Mouse (Mus musculus) G1E (cell line): ENCODE data around the gene Txlna. TPM values are rescaled to one million over a fixed set of nuclear protein-coding genes. Genes with fewer than 3 reads are reported as not detected.

Experiments
- ATAC-seq: 2 replicates; pipeline ENCODE4 v1.8.0; 2016; ENCODE audit warnings: mild to moderate bottlenecking; ENCODE audit not compliant: insufficient number of reproducible peaks, poor library complexity, low FRiP score, severe bottlenecking; ENCODE audit errors: extremely low read depth
- DNase-seq: peaks from one replicate; pipeline ENCODE4 v3.0.0; 2012; ENCODE audit warnings: low spot score
- H3K27me3 ChIP-seq: 2 replicates; pipeline ENCODE4 v1.6.1; 2012; ENCODE audit warnings: mild to moderate bottlenecking, low read length, inconsistent platforms; ENCODE audit not compliant: insufficient read depth
- H3K36me3 ChIP-seq: replicated peaks from 2 replicates; pipeline ENCODE3; 2012; ENCODE audit warnings: mild to moderate bottlenecking, inconsistent platforms
- H3K4me1 ChIP-seq: 2 replicates; pipeline ENCODE4 v1.6.1; 2012; ENCODE audit warnings: low read depth, low read length, inconsistent platforms, mixed read lengths; ENCODE audit not compliant: insufficient read depth
- H3K4me3 ChIP-seq: 2 replicates; pipeline ENCODE4 v1.5.1; 2012; ENCODE audit warnings: low read depth, mild to moderate bottlenecking, inconsistent platforms, low read length, moderate library complexity, mixed read lengths
- H3K9me3 ChIP-seq: replicated peaks from 2 replicates; pipeline ENCODE4 v1.6.1; 2012; ENCODE audit warnings: inconsistent platforms
- CTCF ChIP-seq: IDR thresholded peaks from 2 replicates; pipeline ENCODE4 v1.5.1; 2012; ENCODE audit warnings: low read depth, low read length, inconsistent platforms, mixed read lengths
- GATA1 ChIP-seq: IDR thresholded peaks from 2 replicates; pipeline ENCODE4 v1.6.1; 2012; ENCODE audit warnings: borderline replicate concordance, low read length, inconsistent platforms, mixed read lengths
- GATA2 ChIP-seq: IDR thresholded peaks from 2 replicates; pipeline ENCODE4 v1.6.1; 2012; ENCODE audit warnings: low read depth, low read length, inconsistent platforms, borderline replicate concordance
- POLR2AphosphoS5 ChIP-seq: IDR thresholded peaks from 2 replicates; pipeline ENCODE4 v1.6.1; 2012; ENCODE audit warnings: low read depth, low read length, inconsistent platforms; ENCODE audit not compliant: insufficient replicate concordance
- TAL1 ChIP-seq: conservative IDR thresholded peaks from 2 replicates; pipeline ENCODE4 v1.6.1; 2012; ENCODE audit warnings: low read depth, low read length, inconsistent platforms, mixed read lengths
- polyA plus RNA-seq: library from polyadenylated mRNA; stranded (reverse); fragments of >175 nt; gene quantifications from 2 replicates; pipeline ENCODE4 v1.2.3, GENCODE M21; 2012
- total RNA-seq, 2 experiments: library from RNA; stranded (forward) in 1 of 2; stranded (reverse) in 1 of 2; fragments of 200-1000 nt in 1 of 2; fragments of >200 nt in 1 of 2; fragmentation: Nextera tagmentation in 1 of 2; gene quantifications; 2 replicates each; pipeline ENCODE4 v1.2.3; 2014 to 2017

The Txlna gene
- total and polyA plus RNA-seq, 3 experiments = 39.7 to 79.6 (median 57.1) TPM

- H3K27me3 ChIP-seq = no peaks in the 10 kb centered on the region
- H3K4me3 ChIP-seq = peak within 1 kb of the TSS; percentile 96
- DNase-seq (peak; percentile 70), ATAC-seq (peak; percentile 65)
- no peaks in the 10 kb centered on the region for H3K9me3 ChIP-seq
- peaks cover 40% of the 10 kb centered on the region for H3K36me3 ChIP-seq
- peaks cover 23% of the 10 kb centered on the region for H3K4me1 ChIP-seq
- TF ChIP-seq GATA2 = no peak
- no peak for TF ChIP-seq TAL1
- no peak for TF ChIP-seq GATA1
- TF ChIP-seq CTCF = no peak
- no peak for TF ChIP-seq POLR2AphosphoS5
Measured at GRCm38 (mm10) chr4:129672083-129672877, 31.4 kb upstream of the Txlna start, which contains the start of gene Kpna6. Gene Kpna6 (minus strand): TSS chr4:129672767.

GRCm38 (mm10) chr4:129671491-129672082 is 30.7 kb upstream of the Txlna start:
- Histone ChIP-seq H3K9me3 (no peaks in the 10 kb centered on the region), H3K27me3 (no peaks in the 10 kb centered on the region), H3K36me3 (peaks cover 36% of the 10 kb centered on the region), H3K4me3 (peak overlapping the region; percentile 96), H3K4me1 (peaks cover 23% of the 10 kb centered on the region)
- peak; percentile 57 for ATAC-seq
- DNase-seq = peak; percentile 67
- no peak for TF ChIP-seq POLR2AphosphoS5
- peak; percentile 75 for TF ChIP-seq CTCF

- Histone ChIP-seq H3K9me3 (no peaks in the 10 kb centered on the region), H3K4me3 (no peak overlapping the region), H3K4me1 (peaks cover 8% of the 10 kb centered on the region), H3K36me3 (peaks cover 78% of the 10 kb centered on the region), H3K27me3 (no peaks in the 10 kb centered on the region)
- no peak for TF ChIP-seq POLR2AphosphoS5
- no peak for TF ChIP-seq GATA1
- TF ChIP-seq GATA2 = no peak
- no peak for TF ChIP-seq TAL1
- no peak for TF ChIP-seq CTCF
- ATAC-seq = no peak
- no peak for DNase-seq
Measured at GRCm38 (mm10) chr4:129662255-129662813, 21.5 kb upstream of the Txlna start.

- Histone ChIP-seq H3K9me3 (no peaks in the 10 kb centered on the region), H3K36me3 (peaks cover 82% of the 10 kb centered on the region), H3K27me3 (no peaks in the 10 kb centered on the region), H3K4me1 (peaks cover 8% of the 10 kb centered on the region), H3K4me3 (no peak overlapping the region)
- TF ChIP-seq GATA1 (no peak), GATA2 (no peak), POLR2AphosphoS5 (no peak), CTCF (no peak), TAL1 (no peak)
- DNase-seq = no peak
- ATAC-seq = no peak
Measured at GRCm38 (mm10) chr4:129661584-129661983, 20.7 kb upstream of the Txlna start.

GRCm38 (mm10) chr4:129654770-129655169 is 13.9 kb upstream of the Txlna start:
- H3K27me3 ChIP-seq = no peaks in the 10 kb centered on the region
- no peak overlapping the region for H3K4me3 ChIP-seq
- DNase-seq (no peak), ATAC-seq (no peak)
- H3K36me3 ChIP-seq = peaks cover 94% of the 10 kb centered on the region
- TF ChIP-seq CTCF (no peak), POLR2AphosphoS5 (no peak), TAL1 (no peak), GATA2 (no peak), GATA1 (no peak)
- H3K9me3 ChIP-seq = no peaks in the 10 kb centered on the region
- H3K4me1 ChIP-seq = no peaks in the 10 kb centered on the region

- Histone ChIP-seq H3K4me1 (0 out of 2 replicates have a peak, but pooled peaks cover 3% of the 10 kb centered on the region), H3K36me3 (peaks cover 96% of the 10 kb centered on the region), H3K9me3 (no peaks in the 10 kb centered on the region), H3K27me3 (no peaks in the 10 kb centered on the region), H3K4me3 (no peak overlapping the region)
- ATAC-seq = no peak
- no peak for DNase-seq
- TF ChIP-seq GATA2 = no peak
- TF ChIP-seq TAL1 = no peak
- TF ChIP-seq GATA1 = no peak
- TF ChIP-seq POLR2AphosphoS5 = no peak
- TF ChIP-seq CTCF = no peak
Measured at GRCm38 (mm10) chr4:129650359-129650758, 9.5 kb upstream of the Txlna start.
